Mouse (Mus musculus): ENCODE measurements around the gene Ulk4. TPM values are rescaled to one million over a fixed set of nuclear protein-coding genes. Genes with fewer than 3 reads are reported as not detected.

The Ulk4 gene
- polyA plus RNA-seq, 2 experiments: 0.40 to 30.5 TPM

DNA sequence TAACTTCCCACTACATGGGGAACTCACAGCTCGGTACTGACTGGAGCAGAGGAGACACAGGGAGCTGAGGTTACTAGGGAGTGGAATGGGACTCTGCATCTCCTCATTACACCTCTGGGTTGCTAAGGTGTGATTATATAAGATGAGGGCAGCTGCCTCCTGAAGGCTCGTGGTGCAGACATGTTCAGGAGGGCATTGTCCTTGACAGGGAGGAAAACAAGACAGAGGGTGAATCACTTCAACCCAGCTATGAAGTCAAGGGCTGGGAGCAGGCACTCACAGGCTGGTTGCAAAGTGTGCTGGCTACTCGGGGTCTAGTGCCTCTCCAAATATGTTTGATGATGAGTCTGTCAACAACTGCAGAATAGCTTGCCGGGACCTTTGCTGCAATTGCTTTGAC, 290.0 kb downstream of the Ulk4 start:
- WGBS (ENCODE audit: insufficient replicate concordance): 51% methylated on average over 4 of the region's 4 CpGs
- ATAC-seq (ENCODE audit: insufficient read depth): no peak

GRCm38 (mm10) chr9:120986255-120986654, 290.7 kb downstream of the Ulk4 start:
- Histone ChIP-seq H3K4me3 (ENCODE audit: insufficient read depth in 1 of 2, low read depth in 2 of 2, low read length in 2 of 2) (no peak overlapping the region), H3K27ac (no peak overlapping the region), H3K36me3 (replicated peaks; ENCODE audit: control insufficient read depth, insufficient read depth, low read depth) (no peaks in the 10 kb centered on the region), H3K9ac (replicated peaks) (no peak overlapping the region), H3K4me1 (replicated peaks; ENCODE audit: control insufficient read depth in 2 of 2, insufficient read depth in 2 of 2, low read length in 1 of 2) (peaks cover 0 to 15% of the 10 kb centered on the region in 2 experiments; a peak in 3 of 4 replicates), H3K4me2 (ENCODE audit: low read depth) (no peak overlapping the region), H3K9me3 (ENCODE audit: control insufficient read depth, low read length) (no peaks in the 10 kb centered on the region), H3K27me3 (ENCODE audit: control insufficient read depth, insufficient read depth, low read length) (no peaks in the 10 kb centered on the region)
- ATAC-seq (ENCODE audit: insufficient read depth): no peak
- no peak for DNase-seq (ENCODE audit: low read depth in 3 of 3, low spot score in 3 of 3)
- 65% methylated on average over 3 of the region's 3 CpGs for WGBS (ENCODE audit: insufficient replicate concordance)
- TF ChIP-seq EP300 (IDR thresholded peaks at IDR 0.05; ENCODE audit: low read depth) (no peak), CTCF (IDR thresholded peaks at IDR 0.05; ENCODE audit: low read depth) (no peak)

More for the DNA sequence above, 290.0 kb downstream of the Ulk4 start:
- TF ChIP-seq EP300 (IDR thresholded peaks at IDR 0.05; ENCODE audit: low read depth): no peak
- no peak for TF ChIP-seq CTCF (IDR thresholded peaks at IDR 0.05; ENCODE audit: low read depth)
- no peak for DNase-seq (ENCODE audit: low read depth in 3 of 3, low spot score in 3 of 3)
- Histone ChIP-seq H3K9me3 (ENCODE audit: control insufficient read depth, low read length) (no peaks in the 10 kb centered on the region), H3K4me3 (ENCODE audit: insufficient read depth in 1 of 2, low read depth in 2 of 2, low read length in 2 of 2) (no peak overlapping the region), H3K9ac (replicated peaks) (no peak overlapping the region), H3K36me3 (replicated peaks; ENCODE audit: control insufficient read depth, insufficient read depth, low read depth) (no peaks in the 10 kb centered on the region), H3K4me1 (replicated peaks; ENCODE audit: control insufficient read depth in 2 of 2, insufficient read depth in 2 of 2, low read length in 1 of 2) (peaks cover 0 to 15% of the 10 kb centered on the region in 2 experiments; a peak in 3 of 4 replicates), H3K27me3 (ENCODE audit: control insufficient read depth, insufficient read depth, low read length) (no peaks in the 10 kb centered on the region), H3K4me2 (ENCODE audit: low read depth) (no peak overlapping the region), H3K27ac (no peak overlapping the region)

DNA sequence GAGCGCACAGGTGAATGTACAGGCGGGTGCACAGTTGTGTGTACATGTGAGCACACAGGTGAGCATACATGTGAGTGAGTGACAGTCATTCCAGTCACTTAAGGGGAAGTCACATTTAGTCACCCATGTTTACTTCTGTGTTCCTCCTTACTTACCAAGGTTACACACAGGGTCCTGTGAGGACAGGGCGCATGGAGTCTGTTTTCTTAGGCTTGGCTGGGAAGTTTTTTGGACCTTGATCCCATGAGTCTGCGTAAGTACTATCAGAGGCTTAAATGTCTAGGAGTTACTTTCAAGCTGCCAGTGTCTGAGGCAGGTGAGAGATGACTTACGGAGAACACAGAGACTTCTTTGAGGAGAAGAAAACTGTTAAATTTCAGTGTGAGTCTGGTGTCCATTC, 291.5 kb downstream of the Ulk4 start:
- no peak overlapping the region for H3K4me3 ChIP-seq (ENCODE audit: insufficient read depth in 1 of 2, low read depth in 2 of 2, low read length in 2 of 2)
- H3K4me1 ChIP-seq (replicated peaks; ENCODE audit: control insufficient read depth in 2 of 2, insufficient read depth in 2 of 2, low read length in 1 of 2): peaks cover 0 to 15% of the 10 kb centered on the region in 2 experiments; a peak in 3 of 4 replicates
- WGBS (ENCODE audit: insufficient replicate concordance): 72% methylated on average over 5 of the region's 5 CpGs
- H3K36me3 ChIP-seq (replicated peaks; ENCODE audit: control insufficient read depth, insufficient read depth, low read depth): no peaks in the 10 kb centered on the region
- H3K9me3 ChIP-seq (ENCODE audit: control insufficient read depth, low read length): no peaks in the 10 kb centered on the region
- TF ChIP-seq EP300 (IDR thresholded peaks at IDR 0.05; ENCODE audit: low read depth): no peak
- TF ChIP-seq CTCF (IDR thresholded peaks at IDR 0.05; ENCODE audit: low read depth): no peak
- H3K9ac ChIP-seq (replicated peaks): no peak overlapping the region
- H3K4me2 ChIP-seq (ENCODE audit: low read depth): no peak overlapping the region
- no peak for DNase-seq (ENCODE audit: low read depth in 3 of 3, low spot score in 3 of 3)
- H3K27ac ChIP-seq: no peak overlapping the region
- no peak for ATAC-seq (ENCODE audit: insufficient read depth)
- H3K27me3 ChIP-seq (ENCODE audit: control insufficient read depth, insufficient read depth, low read length): no peaks in the 10 kb centered on the region

- Histone ChIP-seq H3K9ac (replicated peaks) (no peak overlapping the region), H3K36me3 (replicated peaks; ENCODE audit: control insufficient read depth, insufficient read depth, low read depth) (no peaks in the 10 kb centered on the region), H3K4me3 (ENCODE audit: insufficient read depth in 1 of 2, low read depth in 2 of 2, low read length in 2 of 2) (no peak overlapping the region), H3K9me3 (ENCODE audit: control insufficient read depth, low read length) (no peaks in the 10 kb centered on the region), H3K27ac (no peak overlapping the region), H3K27me3 (ENCODE audit: control insufficient read depth, insufficient read depth, low read length) (no peaks in the 10 kb centered on the region), H3K4me1 (replicated peaks; ENCODE audit: control insufficient read depth in 2 of 2, insufficient read depth in 2 of 2, low read length in 1 of 2) (peaks cover 0 to 15% of the 10 kb centered on the region in 2 experiments; a peak in 3 of 4 replicates), H3K4me2 (ENCODE audit: low read depth) (no peak overlapping the region)
- TF ChIP-seq EP300 (IDR thresholded peaks at IDR 0.05; ENCODE audit: low read depth): no peak
- TF ChIP-seq CTCF (IDR thresholded peaks at IDR 0.05; ENCODE audit: low read depth): no peak
- no peak for DNase-seq (ENCODE audit: low read depth in 3 of 3, low spot score in 3 of 3)
- ATAC-seq (ENCODE audit: insufficient read depth): no peak
- WGBS (ENCODE audit: insufficient replicate concordance): 74% methylated on average over 5 of the region's 5 CpGs
Observed at GRCm38 (mm10) chr9:120985009-120985408, 292.0 kb downstream of the Ulk4 start.

DNA sequence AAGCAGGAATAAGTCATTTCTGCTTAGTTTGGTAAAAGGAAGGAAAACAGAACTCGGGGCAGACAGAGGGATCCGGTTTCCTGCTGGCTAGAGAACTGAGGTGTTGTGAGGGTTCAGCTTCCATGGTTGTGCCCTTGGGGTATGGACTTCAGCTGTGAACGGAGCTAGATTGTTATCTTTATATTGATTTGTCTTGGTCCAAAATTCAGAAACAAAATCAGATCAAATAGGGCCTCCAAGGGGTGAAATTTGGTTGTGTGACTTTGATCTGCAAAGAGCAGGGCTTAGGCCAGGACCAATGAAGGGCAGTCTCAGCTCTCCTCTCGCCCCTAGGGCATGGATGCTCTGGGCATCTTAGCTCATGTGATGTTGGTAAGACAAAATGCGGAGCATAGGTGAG, 292.5 kb downstream of the Ulk4 start:
- Histone ChIP-seq H3K27ac (no peak overlapping the region), H3K4me3 (ENCODE audit: insufficient read depth in 1 of 2, low read depth in 2 of 2, low read length in 2 of 2) (no peak overlapping the region), H3K27me3 (ENCODE audit: control insufficient read depth, insufficient read depth, low read length) (no peaks in the 10 kb centered on the region), H3K9ac (replicated peaks) (no peak overlapping the region), H3K4me2 (ENCODE audit: low read depth) (no peak overlapping the region), H3K4me1 (replicated peaks; ENCODE audit: control insufficient read depth in 2 of 2, insufficient read depth in 2 of 2, low read length in 1 of 2) (peaks cover 0 to 15% of the 10 kb centered on the region in 2 experiments; a peak in 3 of 4 replicates), H3K36me3 (replicated peaks; ENCODE audit: control insufficient read depth, insufficient read depth, low read depth) (no peaks in the 10 kb centered on the region), H3K9me3 (ENCODE audit: control insufficient read depth, low read length) (no peaks in the 10 kb centered on the region)
- ATAC-seq (ENCODE audit: insufficient read depth) (no peak), DNase-seq (ENCODE audit: low read depth in 3 of 3, low spot score in 3 of 3) (no peak)
- TF ChIP-seq EP300 (IDR thresholded peaks at IDR 0.05; ENCODE audit: low read depth) (no peak), CTCF (IDR thresholded peaks at IDR 0.05; ENCODE audit: low read depth) (no peak)
- WGBS (ENCODE audit: insufficient replicate concordance): 51% methylated on average over 5 of the region's 5 CpGs
